Mouse (Mus musculus): Measurements from ENCODE around the gene Hoxd12.

Gene Hoxd12

DNA sequence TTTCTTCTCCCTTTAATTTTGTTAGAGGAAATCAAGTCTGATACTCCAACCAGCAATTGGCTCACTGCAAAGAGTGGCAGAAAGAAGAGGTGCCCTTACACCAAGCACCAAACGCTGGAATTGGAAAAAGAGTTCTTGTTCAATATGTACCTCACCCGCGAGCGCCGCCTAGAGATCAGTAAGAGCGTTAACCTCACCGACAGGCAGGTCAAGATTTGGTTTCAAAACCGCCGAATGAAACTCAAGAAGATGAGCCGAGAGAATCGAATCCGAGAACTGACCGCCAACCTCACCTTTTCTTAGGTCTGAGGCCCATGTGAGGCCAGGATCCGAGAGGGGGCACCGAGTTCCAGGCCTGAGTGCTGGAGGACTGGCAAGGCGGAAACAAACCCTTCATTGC, 19.3 kb downstream of the Hoxd12 start:
- no peak for DNase-seq (ENCODE audit: extremely low read depth, low read depth, low spot score)

DNA sequence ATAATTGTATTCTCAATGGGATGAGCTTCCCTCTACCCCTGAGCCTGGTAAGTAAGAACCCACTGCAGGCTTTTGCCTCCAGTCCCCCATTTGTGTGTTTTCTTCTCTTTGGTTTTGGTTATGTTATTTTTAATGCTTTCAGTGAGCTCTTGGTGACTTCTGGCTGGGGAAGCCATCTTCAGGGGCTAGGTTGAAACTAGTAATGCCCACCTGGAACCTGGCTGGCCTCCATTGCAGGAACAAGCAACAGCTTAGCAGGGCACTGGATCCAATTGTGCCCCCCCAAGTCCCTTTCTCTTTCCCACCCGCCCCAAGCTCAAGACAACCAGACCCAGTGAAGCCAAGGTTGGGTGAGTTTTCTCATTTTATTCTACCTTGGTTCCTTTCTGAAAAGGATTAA, 20.6 kb downstream of the Hoxd12 start:
- no peak for DNase-seq (ENCODE audit: extremely low read depth, low read depth, low spot score)

DNA sequence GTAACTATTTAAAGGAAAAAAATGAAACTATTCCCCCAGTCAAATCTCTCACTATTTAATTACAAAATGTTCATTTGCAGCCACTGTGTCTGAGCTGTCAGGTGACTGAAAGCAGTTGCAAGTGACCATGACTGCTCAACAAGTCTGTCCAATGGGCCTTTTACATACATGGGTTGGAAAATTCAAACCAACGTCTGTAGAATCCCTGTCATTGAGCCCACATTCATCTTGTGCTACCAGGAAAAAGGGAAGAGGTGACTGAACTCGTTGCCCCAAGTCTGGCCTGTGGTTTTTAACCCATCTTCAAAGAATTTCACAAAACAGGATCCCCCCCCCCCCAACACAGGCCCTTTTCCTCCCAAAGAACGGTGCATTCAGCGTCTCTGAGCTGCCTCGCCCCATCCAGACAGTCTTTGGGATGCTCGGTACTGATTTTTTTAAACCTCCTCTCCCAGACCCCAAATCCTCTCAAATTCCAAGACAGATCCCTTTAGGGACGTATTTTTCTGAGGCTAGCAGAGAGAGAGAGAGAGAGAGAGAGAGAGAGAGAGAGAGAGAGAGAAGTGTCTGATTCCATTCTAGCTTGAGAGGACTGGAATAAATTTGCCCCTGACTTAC, 21.1 kb downstream of the Hoxd12 start:
- DNase-seq (ENCODE audit: extremely low read depth, low read depth, low spot score): no peak

DNA sequence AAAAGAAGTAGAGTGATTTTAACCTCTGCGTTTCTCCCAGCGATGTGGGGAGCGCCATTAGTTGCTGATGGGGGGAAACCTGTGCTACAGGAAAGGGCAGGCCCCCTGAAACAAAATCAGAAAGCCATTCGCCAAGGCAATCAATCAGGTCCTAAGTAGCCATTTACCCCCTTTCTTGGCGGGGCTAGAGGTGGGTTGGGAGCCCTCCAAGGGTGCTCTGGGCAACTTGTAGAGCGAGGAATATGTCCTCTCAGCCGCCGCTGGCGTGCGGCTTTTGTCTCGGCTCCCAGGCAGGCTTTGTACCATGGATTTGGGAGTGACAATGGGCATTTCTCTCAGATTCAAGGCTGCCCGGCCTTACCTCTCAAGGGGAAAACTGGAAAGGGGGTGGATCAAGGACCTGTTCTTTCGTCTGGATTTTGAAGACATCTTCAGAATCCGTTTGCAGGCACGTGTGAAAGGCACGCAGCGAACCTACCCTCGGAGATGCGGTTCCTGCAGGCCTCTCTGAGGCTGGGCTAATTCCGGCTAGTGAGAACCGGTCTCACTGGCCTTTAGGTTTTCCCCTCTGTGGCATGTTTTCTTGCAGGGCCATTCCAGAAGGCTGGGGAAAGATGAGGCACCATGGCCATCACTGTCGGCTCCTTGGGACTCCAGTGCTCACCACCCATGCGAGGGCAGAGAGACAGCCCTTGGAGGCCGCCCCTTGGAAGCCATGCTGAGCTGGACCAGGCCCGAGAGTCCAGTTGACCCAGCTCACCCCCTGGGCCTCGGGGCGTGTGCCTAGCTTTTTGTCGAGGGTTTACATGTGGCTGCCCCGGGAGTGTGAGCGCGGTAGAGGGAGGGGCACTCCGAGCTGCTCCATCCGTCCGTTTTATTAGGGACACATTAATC, 21.9 kb downstream of the Hoxd12 start:
- DNase-seq (ENCODE audit: extremely low read depth, low read depth, low spot score): no peak

DNA sequence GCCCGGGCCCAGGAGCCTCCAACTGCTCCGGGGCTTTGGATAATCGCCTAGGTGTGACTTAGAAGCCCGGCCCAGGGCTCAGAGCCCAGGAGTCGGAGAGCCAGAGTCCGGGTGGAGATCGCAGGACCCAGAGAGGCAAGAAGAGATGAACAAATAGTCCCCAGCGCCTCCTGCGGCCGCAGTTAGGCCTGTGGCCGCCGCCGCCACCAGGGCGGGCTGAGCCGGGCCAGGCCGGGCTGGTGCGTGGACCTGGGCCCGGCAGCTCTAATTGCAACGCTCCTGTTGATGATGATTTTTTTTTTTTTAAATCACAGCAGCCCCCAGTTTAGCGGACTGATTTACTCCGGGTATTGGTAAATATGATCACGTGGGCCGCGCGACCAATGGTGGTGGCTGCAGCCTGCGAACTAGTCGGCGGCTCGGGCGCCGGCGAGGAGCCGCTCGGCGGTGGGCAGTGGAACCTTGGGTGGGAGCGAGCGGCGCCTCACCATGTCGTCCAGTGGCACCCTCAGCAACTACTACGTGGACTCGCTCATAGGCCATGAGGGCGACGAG, 22.8 kb downstream of the Hoxd12 start, which contains the start of gene Hoxd9:
TSS of gene Hoxd9 (plus strand) at position 161 of the 555 bp plus-strand sequence.
- no peak for DNase-seq (ENCODE audit: extremely low read depth, low read depth, low spot score)

DNA sequence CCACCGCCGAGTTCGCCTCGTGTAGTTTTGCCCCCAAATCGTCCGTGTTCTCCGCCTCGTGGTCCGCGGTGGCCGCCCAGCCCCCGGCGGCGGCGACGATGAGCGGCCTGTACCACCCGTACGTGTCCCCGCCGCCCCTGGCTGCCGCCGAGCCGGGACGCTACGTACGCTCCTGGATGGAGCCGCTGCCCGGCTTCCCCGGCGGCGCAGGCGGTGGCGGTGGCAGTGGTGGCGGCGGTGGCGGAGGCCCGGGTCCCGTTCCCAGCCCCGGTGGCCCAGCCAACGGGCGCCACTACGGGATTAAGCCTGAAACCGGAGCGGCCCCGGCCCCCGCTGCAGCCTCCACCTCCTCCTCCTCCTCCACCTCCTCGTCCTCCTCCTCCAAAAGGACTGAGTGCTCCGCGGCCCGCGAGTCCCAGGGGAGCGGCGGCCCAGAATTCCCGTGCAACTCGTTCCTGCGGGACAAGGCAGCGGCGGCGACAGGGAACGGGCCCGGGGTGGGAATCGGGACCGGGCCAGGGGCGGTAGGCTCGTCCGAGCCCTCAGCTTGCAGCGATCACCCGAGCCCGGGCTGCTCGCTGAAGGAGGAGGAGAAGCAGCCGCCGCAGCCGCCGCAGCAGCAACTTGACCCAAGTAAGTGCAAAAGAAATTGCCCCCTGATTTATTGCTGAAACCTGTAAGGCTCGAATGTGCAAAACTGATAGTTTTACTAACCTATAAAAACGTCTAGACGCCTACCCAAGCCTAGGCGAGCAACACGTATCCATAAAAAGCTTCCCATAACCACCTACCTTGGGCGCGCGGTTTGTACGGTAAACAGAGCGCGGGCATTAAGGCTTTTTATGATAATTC, 23.6 kb downstream of the Hoxd12 start:
- no peak for DNase-seq (ENCODE audit: extremely low read depth, low read depth, low spot score)

DNA sequence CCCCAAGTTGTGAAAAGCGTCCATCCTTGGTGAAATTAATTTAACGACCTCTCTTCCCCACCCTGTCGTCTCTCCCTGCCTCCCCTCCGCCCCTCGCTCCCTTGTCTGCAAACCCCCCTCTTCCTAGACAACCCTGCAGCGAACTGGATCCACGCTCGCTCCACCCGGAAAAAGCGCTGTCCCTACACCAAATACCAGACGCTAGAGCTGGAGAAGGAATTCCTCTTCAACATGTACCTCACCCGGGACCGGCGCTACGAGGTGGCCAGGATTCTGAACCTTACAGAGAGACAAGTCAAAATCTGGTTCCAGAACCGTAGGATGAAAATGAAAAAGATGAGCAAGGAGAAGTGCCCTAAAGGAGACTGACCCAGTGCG, 24.2 kb downstream of the Hoxd12 start:
- DNase-seq (ENCODE audit: extremely low read depth, low read depth, low spot score): no peak

DNA sequence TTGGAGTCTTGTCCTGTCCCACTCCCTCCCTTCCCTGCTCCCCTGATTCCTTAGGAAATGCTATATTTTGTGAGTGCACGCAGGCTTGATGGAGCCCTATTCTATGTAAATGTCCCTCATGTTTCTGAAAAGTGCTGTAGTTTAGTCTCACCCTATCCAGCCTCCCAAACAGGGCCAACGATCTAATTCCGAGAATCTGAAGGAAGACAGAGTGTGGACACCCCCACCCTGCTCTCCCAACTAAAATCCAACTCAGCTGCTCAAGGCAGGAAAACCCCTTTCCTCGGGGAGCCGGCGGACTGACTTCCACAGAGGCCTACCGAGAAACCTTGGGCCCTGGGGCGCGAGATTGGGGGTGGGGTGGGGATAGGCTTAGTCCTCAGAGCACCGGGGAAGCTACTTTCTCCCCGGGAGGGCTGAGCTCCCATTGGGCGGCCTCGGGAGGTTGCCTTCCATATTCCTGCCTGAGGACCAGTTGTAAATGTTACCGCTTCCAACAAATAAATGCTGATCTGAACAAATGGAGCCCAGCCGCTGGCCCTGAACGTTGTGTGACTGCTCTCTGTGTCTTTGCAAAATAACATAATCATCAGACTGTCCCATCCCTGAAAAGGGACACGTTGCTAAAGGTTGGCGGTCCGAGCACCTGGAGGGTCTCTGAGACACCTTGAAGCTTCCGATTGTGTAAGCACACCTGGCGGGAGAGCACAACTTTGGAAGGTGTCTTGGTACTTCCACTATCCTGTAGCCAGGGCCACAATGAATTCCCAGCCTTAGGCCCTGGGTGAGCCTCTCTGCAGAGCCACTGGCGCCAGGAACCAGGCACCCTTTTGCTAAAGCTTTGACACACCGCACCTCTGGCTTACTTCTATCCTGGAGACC, 25.1 kb downstream of the Hoxd12 start:
- DNase-seq (ENCODE audit: extremely low read depth, low read depth, low spot score): no peak

DNA sequence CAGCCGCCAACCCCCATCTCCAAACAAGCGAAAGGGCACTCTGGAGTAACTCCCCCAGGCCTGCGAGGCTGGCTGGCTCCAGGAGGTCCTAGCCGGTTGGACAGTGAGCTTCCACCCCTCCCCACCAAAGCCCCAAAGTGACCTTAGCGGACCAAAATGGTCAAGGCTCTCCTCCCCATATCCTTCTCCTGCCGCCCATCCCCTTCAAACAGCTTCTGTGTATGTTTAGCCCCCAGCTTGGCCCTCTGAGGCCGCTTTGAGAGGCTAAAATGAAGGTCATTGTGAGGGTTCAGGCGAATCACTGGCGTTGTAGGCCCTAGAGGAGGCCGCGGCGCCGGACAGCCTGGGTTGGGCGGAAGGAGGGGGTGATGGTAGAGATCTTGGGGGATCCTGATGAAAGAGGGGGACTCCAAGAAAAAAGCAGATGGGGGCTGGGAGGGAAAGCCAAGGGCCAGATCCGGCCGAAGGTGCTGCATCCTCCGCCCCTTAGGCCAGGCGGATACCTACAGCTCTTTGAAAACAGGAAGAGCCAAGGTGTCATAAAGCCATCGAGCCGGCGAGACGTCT, 25.8 kb downstream of the Hoxd12 start:
- no peak for DNase-seq (ENCODE audit: extremely low read depth, low read depth, low spot score)

DNA sequence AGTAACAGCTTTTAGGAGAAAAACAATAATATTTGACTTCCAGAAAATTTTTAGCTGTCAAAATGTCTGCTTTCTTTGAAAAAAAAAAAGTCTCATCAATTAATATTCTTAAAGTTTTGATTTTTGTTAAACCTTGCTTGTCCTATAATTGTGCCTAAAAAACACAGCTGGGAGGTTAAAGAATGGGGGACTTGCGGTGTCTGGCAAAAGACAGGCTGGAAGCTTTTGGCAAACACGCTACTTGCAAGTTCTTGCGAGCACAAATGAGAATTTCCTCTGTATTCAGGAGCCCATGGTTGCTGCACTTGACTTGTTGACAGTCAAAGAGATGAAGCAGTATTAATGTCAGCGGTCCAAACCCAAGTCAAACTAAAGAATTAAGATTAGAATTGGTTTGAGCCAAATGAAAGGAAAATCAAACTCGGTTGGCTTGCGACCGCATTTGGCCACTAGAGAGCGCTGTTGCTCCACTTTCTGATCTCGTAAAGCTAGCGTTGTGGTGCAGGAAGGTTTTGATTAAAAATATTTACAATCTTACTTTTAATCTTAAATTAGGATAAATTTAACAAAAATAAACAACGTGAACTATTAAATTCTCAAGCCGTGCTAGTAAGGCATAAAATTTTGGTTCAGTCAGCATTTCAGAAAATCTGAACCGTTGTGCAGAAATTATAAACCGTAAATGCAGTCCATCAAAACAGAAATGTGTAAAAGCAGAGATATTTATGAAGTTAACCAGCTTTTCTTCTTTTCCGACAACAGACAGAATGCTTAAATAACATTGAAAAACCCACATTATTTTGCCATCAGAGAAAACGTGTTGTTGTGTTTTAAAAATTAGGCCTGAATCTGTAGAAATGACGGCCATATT, 27.4 kb downstream of the Hoxd12 start:
- DNase-seq (ENCODE audit: extremely low read depth, low read depth, low spot score): no peak

DNA sequence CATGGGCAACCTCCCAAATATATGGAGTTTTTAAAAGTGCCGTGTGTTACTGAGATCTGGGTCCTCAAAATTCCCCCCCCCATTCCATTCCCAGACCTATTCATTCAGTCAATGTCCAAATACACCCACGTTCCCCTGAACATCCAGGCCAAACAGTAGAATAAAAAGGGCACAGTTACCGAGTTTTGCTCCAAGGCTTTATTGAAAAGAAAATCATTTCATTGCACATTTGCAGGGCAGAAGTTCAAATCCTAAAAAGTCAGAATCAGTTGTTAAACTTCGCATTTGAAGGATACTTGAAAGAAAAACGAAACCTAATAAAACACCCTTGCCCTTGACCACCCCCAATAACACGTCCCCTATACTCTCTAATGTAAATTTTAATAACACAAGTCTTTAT, 28.0 kb downstream of the Hoxd12 start:
- DNase-seq (ENCODE audit: extremely low read depth, low read depth, low spot score): no peak

DNA sequence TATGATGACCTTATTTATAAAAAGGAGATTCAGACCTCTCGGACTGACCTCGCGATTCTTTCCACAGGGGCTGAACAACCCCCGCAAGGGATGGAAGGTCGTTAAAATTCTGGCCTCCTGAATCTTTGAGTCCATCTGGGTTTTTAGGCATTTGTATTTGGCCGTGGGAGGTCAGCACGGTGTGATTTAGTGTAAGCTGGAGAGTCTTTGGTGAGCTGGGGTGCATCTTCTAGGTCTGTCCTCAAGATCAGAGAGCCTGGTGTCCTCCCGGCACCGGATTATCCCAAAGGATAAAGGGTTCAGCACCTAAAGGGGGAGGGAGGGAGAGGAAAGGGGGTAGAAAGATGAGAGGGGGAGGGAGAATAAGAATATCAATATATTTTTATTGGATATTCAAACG, 28.5 kb downstream of the Hoxd12 start:
- DNase-seq (ENCODE audit: extremely low read depth, low read depth, low spot score): no peak

DNA sequence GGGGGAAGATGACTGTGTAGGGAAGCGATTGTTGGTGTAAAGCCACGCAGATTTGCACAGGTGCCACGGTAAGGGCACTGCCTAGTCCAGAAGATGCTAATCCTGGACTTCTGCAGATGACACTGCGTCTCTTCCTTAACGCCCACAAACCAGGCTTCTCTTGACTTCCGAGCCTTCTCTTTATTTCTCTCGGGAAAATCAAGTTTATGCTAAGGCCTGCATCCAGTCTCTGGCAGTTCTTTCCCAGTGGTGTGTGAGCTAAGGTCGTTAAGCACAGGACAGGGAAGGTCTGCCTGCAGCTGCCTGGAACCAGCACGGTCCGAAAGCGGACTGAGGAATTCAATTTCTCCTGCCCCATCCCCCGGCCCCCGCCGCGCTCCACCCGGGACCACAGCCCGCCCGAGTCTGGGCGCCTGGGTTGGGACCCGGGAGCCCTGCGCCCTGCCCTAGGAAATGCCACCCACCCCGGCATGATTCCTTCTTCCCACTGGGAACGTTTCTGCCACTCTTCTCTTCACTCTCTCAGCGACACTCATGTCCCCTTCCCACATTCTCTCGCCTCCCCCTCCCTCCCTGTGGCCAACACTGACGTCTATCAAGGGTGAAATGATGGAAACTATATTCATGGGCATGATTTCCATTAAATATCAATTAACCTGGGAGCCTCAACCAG, 29.0 kb downstream of the Hoxd12 start:
- no peak for DNase-seq (ENCODE audit: extremely low read depth, low read depth, low spot score)

DNA sequence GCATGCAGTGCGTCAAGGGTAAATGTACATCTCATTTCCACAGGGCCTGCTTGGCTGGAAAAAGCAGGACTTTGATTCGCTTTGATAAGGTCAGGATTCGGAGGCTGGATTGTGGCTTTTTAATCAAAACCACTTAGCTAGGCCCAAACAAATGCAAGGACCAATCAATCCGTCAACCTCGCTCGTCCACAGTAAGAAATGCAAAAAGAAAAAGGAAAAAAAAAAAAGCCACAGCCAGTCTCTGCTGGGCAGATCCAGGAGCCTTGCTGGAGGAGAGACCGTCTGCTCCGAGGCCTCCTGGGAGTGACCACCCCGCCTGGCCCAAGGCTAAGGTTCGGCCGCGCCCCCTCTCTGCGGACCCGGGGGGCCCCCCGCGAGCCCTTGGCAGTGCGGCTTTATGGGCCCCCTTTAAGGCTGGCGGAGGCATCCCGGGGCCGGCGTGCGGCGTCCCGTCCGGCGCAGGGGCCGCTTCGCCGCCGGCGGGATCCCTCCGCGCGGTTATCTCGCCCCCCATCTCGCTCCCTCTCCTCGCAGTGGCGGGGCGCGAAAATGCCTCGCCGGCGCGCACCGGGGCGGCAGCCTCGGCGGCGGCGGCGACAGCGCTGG, 29.7 kb downstream of the Hoxd12 start, which contains the start of gene Hoxd8:
TSS of gene Hoxd8 (plus strand) at position 223 of the 606 bp plus-strand sequence.
- DNase-seq (ENCODE audit: extremely low read depth, low read depth, low spot score): no peak

DNA sequence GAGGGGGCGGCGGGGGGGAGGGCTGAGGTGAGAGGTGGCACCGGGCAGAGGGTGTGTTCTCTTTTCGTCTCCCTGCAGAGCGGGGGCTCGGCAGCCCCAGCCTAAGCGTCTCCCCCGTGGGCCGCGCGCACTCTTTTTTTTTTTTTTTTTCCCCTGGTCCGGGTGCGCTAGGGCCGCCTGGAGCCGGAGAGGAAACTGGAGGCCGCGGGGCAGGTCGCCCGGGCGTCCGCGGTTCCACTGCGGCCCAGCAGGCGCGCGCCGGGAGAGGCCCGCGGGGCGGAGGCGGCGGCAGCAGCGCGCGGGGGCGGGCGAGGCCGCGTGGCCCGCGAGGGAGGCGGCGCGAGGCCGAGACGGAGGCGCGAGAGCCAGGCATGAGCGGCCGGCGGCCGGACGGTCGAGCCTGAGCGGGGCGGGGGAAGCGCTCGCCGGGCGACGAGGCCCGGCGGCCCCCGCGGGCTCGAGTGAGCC, 30.2 kb downstream of the Hoxd12 start:
- no peak for DNase-seq (ENCODE audit: extremely low read depth, low read depth, low spot score)

DNA sequence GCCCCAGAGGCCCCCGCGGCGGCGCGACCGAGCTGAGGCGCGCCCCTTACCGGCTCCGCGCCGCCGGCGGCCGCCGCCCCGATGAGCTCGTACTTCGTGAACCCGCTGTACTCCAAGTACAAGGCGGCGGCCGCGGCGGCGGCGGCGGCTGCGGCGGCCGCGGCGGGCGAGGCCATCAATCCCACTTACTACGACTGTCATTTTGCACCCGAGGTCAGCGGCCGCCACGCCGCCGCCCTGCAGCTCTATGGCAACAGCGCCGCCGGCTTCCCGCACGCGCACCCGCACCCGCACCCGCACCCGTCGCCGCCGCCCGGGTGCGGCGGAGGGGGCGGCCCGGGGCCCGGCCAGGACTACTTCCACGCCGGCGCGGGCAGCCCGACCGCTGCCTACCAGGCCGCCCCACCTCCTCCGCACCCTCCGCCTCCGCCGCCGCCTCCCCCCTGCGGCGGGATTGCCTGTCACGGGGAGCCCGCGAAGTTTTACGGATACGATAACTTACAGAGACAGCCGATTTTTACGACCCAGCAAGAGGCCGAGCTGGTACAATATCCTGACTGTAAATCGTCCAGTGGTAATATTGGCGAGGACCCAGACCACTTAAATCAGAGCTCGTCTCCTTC, 30.8 kb downstream of the Hoxd12 start:
- no peak for DNase-seq (ENCODE audit: extremely low read depth, low read depth, low spot score)

DNA sequence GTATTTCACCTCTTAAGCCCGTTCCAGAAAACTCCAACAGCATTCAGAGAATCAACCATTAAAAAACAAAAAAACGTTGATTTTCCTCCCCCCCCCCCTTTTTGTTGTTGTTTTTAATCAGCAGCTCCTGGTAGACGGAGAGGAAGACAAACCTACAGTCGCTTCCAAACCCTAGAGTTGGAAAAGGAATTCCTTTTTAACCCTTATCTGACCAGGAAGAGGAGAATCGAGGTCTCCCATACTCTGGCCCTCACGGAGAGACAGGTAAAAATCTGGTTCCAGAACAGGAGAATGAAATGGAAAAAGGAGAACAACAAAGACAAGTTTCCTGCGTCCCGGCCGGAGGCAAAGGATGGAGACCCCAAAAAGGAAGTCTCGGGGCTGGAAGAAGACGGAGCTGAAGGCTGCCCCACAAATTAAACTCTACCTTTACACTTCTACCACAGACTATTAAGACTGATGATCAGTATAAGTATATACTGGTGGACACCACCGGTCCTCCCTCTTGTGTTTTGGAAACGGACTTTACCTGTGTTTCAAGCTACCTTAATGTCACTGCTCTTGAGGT, 31.7 kb downstream of the Hoxd12 start:
- no peak for DNase-seq (ENCODE audit: extremely low read depth, low read depth, low spot score)
